ENCODE assay signal across 7 mouse cellular contexts in genomic region chrX:36811377-36811776, GRCm38 (mm10). TPM values are rescaled to one million over a fixed set of nuclear protein-coding genes. Genes with fewer than 3 reads are reported as not detected.
A peak's percentile ranks its signal among the peaks of the same experiment; 100 is the strongest.
DNase-seq lines count a peak whose midpoint lies in the region; ATAC-seq and TF ChIP-seq lines count a peak whose summit lies in the region.

No protein-coding gene starts in this region.

- H3K9ac ChIP-seq in kidney, embryonic 16.5 days (replicated peaks; ENCODE audit: low read length): no peak overlapping the region

- H3K27ac ChIP-seq in kidney, adult 2 months (ENCODE audit: insufficient read depth, low read depth, low read length): no peak overlapping the region
- no peak overlapping the region for H3K27ac ChIP-seq in kidney, embryonic 16.5 days (ENCODE audit: low read length)

- H3K36me3 ChIP-seq in kidney, adult 2 months (ENCODE audit: control insufficient read depth, insufficient read depth, low read length): no peaks in the 10 kb centered on the region
- H3K36me3 ChIP-seq in kidney, embryonic 16.5 days (ENCODE audit: insufficient read depth, low read length): no peaks in the 10 kb centered on the region

- WGBS in kidney, adult 2 months: 21% methylated on average over 5 of the region's 5 CpGs
- WGBS in kidney, embryonic 16.5 days: 49% methylated on average over 5 of the region's 5 CpGs

- no peak overlapping the region for H3K4me2 ChIP-seq in kidney, embryonic 16.5 days (replicated peaks; ENCODE audit: low read depth, low read length)

- TF ChIP-seq CTCF in kidney, adult 2 months (conservative IDR thresholded peaks at IDR 0.05; ENCODE audit: insufficient read depth, insufficient read length, low read depth, low read length): peak; percentile 56

- H3K9me3 ChIP-seq in kidney, embryonic 16.5 days (ENCODE audit: low read length): no peaks in the 10 kb centered on the region

- ATAC-seq in kidney, embryonic 16.5 days (ENCODE audit: low FRiP score, low TSS enrichment): no peak

- no peak for TF ChIP-seq POLR2A in kidney, adult 2 months (IDR thresholded peaks at IDR 0.05; ENCODE audit: low read depth, low read length)

- no peak overlapping the region for H3K4me3 ChIP-seq in kidney, adult 2 months (ENCODE audit: insufficient read depth, low read depth, low read length)
- no peak overlapping the region for H3K4me3 ChIP-seq in kidney, embryonic 16.5 days (ENCODE audit: low read length)

- DNase-seq in kidney, adult 2 months: no peak
- DNase-seq in 416B (ENCODE audit: low read depth): peak; percentile 52
- peak; percentile 42 to 47 for DNase-seq in B cell, adult 2 months
- DNase-seq in induced T-regulatory cell, adult 2 months (ENCODE audit: low read depth): peak; percentile 48
- DNase-seq in layer of hippocampus, adult 9-10 months (ENCODE audit: low spot score): no peak
- DNase-seq in urinary bladder, postnatal 36 days (ENCODE audit: low spot score in 2 of 2): no peak

- H3K27me3 ChIP-seq in kidney, adult 2 months (replicated peaks; ENCODE audit: control insufficient read depth, insufficient read depth, low read length): no peaks in the 10 kb centered on the region
- no peaks in the 10 kb centered on the region for H3K27me3 ChIP-seq in kidney, embryonic 16.5 days (ENCODE audit: insufficient read depth, low read length)

- peaks cover 8% of the 10 kb centered on the region; the same call in 1 of the 2 replicates for H3K4me1 ChIP-seq in kidney, adult 2 months (ENCODE audit: control insufficient read depth, insufficient read depth, low read length)
- H3K4me1 ChIP-seq in kidney, embryonic 16.5 days (ENCODE audit: insufficient read depth, low read length): peaks cover 13% of the 10 kb centered on the region; the same call in 1 of the 2 replicates

RNA-seq across cellular contexts. Expression of gene Slc25a5, which starts 15.9 kb away (rescaled TPM):
- polyA plus RNA-seq in kidney, adult 2 months (2012; rRNA removed): 1,901 and 2,104 TPM in 2 replicates
- 924 and 964 TPM in 2 replicates for polyA plus RNA-seq in kidney, embryonic 16.5 days (2015; fragmentation: Nextera tagmentation; extraction: Ambion mirVana)

Comparison
In these comparisons a context has a peak if more than half of its experiments do, and no peak if none do; other contexts are left out.
1. DNase-seq: peak in 416B (single experiment), B cell, adult 2 months (2 of 2) and induced T-regulatory cell, adult 2 months (single experiment); none in kidney, adult 2 months (single experiment), layer of hippocampus, adult 9-10 months (single experiment) and urinary bladder, postnatal 36 days (0 of 2).